Mouse (Mus musculus) spleen, adult 2 months (tissue): ENCODE measurements around the gene Gadd45a.

ENCODE experiments used
- CTCF ChIP-seq: fragments of 200-500 bp; IDR thresholded peaks from 2 replicates; pipeline ENCODE4 v1.5.1; 2011; ENCODE audit warnings: mild to moderate bottlenecking, inconsistent platforms; ENCODE audit not compliant: insufficient read depth, insufficient read length, insufficient replicate concordance; ENCODE audit errors: extremely low read depth
- POLR2A ChIP-seq: fragments of 200-500 bp; IDR thresholded peaks from 2 replicates; pipeline ENCODE4 v1.6.1; 2011; ENCODE audit warnings: low read depth, low read length, inconsistent platforms

DNA sequence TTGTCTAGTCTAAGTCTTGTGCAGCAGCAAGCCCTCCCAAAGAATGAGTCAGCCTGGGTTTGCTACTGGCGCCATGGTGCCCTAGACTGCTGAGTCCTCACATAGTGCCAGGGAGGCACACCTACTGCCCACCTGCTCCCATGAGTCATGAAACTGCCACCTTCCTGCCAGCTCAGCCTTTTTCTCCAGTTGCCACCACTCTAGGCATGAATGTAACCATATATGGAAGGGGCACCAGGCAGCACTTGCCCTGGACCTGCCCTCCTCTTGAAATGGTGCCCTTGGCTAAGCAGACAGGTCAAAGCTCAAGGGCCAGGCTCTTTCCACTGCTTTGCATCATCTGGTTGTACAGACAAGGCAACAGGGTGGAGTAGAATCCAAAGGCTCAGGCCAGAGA, 22.6 kb downstream of the Gadd45a start:
- TF ChIP-seq CTCF (no peak), POLR2A (no peak)
